Mouse (Mus musculus): ENCODE results near the gene Pdilt. TPM values are rescaled to one million over a fixed set of nuclear protein-coding genes. Genes with fewer than 3 reads are reported as not detected.
"Not testable (repeated sequence)": the region's sequence is repeated elsewhere in the genome, so short reads cannot be mapped to it uniquely, and the experiment has no call there.

Gene Pdilt
- polyA plus RNA-seq (2016; fragmentation: Nextera tagmentation; extraction: Ambion mirVana): not detected in 2 replicates

GRCm38 (mm10) chr7:119523389-119523788, at the start of gene Pdilt:
Pdilt (minus strand) TSS chr7:119523489.
- Histone ChIP-seq H3K9me3 (no peaks in the 10 kb centered on the region), H3K4me1 (replicated peaks) (no peaks in the 10 kb centered on the region), H3K9ac (replicated peaks) (no peak within 1 kb of the TSS), H3K27me3 (no peaks in the 10 kb centered on the region), H3K4me3 (replicated peaks) (no peak within 1 kb of the TSS), H3K27ac (no peak within 1 kb of the TSS), H3K4me2 (no peak within 1 kb of the TSS), H3K36me3 (no peaks in the 10 kb centered on the region)
- ATAC-seq (ENCODE audit: insufficient number of reproducible peaks, insufficient read depth, low FRiP score, low TSS enrichment, low read depth): no peak
- 76% methylated on average over 4 of the region's 4 CpGs for WGBS

DNA sequence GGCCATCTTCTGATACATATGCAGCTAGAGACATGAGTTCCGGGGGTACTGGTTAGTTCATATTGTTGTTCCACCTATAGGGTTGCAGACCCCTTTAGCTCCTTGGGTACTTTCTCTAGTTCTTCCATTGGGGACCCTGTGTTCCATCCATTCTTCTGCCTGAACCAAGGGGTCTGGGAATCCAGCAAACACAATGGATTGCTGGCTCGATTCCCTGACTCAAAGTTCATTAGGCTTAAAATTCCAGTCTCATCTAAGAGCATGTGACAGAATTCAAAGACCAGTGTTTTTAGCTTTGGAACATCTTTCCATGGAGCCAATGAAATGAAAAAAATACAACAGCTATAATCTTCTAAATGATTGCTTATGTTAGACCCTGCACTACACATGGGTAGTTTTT, 39.2 kb upstream of the Pdilt start:
- not testable (repeated sequence) for H3K36me3 ChIP-seq; ATAC-seq (ENCODE audit: insufficient number of reproducible peaks, insufficient read depth, low FRiP score, low TSS enrichment, low read depth); H3K4me3 ChIP-seq (replicated peaks); H3K9me3 ChIP-seq; H3K27me3 ChIP-seq; H3K4me2 ChIP-seq; H3K9ac ChIP-seq (replicated peaks); H3K27ac ChIP-seq; H3K4me1 ChIP-seq (replicated peaks)
- WGBS: 88% methylated on average over 2 of the region's 2 CpGs

DNA sequence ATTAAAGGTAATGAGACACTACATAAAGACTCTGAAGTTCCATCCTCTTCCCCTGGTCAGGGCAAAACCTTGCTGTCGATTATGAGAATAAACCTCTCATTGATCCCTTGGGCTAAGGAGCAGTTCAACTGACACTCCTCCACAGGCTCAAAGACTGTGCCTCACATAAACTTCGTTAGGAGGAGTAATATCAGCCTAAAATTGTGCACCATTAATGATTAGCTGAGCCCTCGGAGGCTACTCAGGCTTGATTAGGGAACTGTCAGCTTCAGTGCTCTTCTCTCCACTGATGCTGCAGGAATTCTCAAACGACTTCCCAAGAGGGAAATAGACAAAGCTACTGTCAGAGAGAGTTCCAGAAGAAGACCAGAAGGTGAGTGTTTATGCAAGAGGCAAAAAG, 38.2 kb upstream of the Pdilt start:
- Histone ChIP-seq H3K27me3 (no peaks in the 10 kb centered on the region), H3K9ac (replicated peaks) (no peak overlapping the region), H3K27ac (no peak overlapping the region), H3K4me3 (replicated peaks) (no peak overlapping the region), H3K9me3 (no peaks in the 10 kb centered on the region), H3K36me3 (no peaks in the 10 kb centered on the region), H3K4me1 (replicated peaks) (no peaks in the 10 kb centered on the region), H3K4me2 (no peak overlapping the region)
- no peak for ATAC-seq (ENCODE audit: insufficient number of reproducible peaks, insufficient read depth, low FRiP score, low TSS enrichment, low read depth)
- WGBS: 56% methylated on average over 4 of the region's 4 CpGs

- Histone ChIP-seq H3K4me2 (no peak overlapping the region), H3K27me3 (no peaks in the 10 kb centered on the region), H3K4me1 (replicated peaks) (no peaks in the 10 kb centered on the region), H3K27ac (no peak overlapping the region), H3K36me3 (no peaks in the 10 kb centered on the region), H3K4me3 (replicated peaks) (no peak overlapping the region), H3K9ac (replicated peaks) (no peak overlapping the region), H3K9me3 (no peaks in the 10 kb centered on the region)
- ATAC-seq (ENCODE audit: insufficient number of reproducible peaks, insufficient read depth, low FRiP score, low TSS enrichment, low read depth): no peak
- 77% methylated on average over 3 of the region's 3 CpGs for WGBS
These were observed 37.2 kb upstream of the Pdilt start for GRCm38 (mm10) chr7:119560452-119560835.

DNA sequence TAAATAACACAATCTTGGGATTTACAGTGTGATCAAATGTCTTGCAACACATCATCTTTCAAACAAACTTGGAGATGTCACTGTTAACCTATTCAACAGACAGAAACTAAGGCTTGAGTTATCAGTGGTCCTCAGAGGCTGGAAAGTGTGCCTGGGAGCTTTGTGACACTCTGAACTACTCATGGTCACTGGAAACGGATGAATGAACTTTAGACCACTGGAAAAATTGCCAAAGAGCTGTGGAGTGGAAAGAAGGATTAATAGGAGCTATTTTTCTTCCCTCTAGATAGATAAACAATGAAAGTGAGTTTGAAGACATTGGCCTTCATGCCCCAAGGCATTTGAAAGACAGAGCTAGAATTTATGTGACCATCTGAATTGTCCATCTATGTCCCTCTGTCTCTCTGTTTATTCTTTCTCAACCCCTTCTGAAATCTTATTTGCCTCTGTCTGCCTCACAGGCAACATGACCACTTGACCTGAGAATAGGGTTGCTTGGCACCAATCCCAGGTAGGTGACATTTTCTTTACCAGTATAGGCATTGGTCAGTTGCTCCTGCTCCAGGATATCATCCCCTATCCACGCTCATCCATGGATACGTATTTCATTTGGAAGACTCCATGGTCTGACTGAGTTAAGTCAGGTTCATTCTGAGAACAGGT, 36.6 kb upstream of the Pdilt start:
- no peak for ATAC-seq (ENCODE audit: insufficient number of reproducible peaks, insufficient read depth, low FRiP score, low TSS enrichment, low read depth)
- no peak overlapping the region for H3K4me2 ChIP-seq
- no peak overlapping the region for H3K9ac ChIP-seq (replicated peaks)
- H3K9me3 ChIP-seq: no peaks in the 10 kb centered on the region
- H3K4me1 ChIP-seq (replicated peaks): no peaks in the 10 kb centered on the region
- 86% methylated on average over 3 of the region's 3 CpGs for WGBS
- H3K36me3 ChIP-seq: no peaks in the 10 kb centered on the region
- no peak overlapping the region for H3K4me3 ChIP-seq (replicated peaks)
- no peaks in the 10 kb centered on the region for H3K27me3 ChIP-seq
- H3K27ac ChIP-seq: no peak overlapping the region

- Histone ChIP-seq H3K4me1 (replicated peaks) (no peaks in the 10 kb centered on the region), H3K9ac (replicated peaks) (no peak within 1 kb of the TSS), H3K4me3 (replicated peaks) (no peak within 1 kb of the TSS), H3K27ac (no peak within 1 kb of the TSS), H3K27me3 (no peaks in the 10 kb centered on the region), H3K9me3 (no peaks in the 10 kb centered on the region), H3K36me3 (no peaks in the 10 kb centered on the region), H3K4me2 (no peak within 1 kb of the TSS)
- WGBS: 84% methylated on average over 1 of the region's 1 CpGs
- no peak for ATAC-seq (ENCODE audit: insufficient number of reproducible peaks, insufficient read depth, low FRiP score, low TSS enrichment, low read depth)
These were observed 30.8 kb upstream of the Pdilt start, which contains the start of gene Acsm2 for GRCm38 (mm10) chr7:119554040-119554439. Acsm2 (plus strand) TSS chr7:119554340.

DNA sequence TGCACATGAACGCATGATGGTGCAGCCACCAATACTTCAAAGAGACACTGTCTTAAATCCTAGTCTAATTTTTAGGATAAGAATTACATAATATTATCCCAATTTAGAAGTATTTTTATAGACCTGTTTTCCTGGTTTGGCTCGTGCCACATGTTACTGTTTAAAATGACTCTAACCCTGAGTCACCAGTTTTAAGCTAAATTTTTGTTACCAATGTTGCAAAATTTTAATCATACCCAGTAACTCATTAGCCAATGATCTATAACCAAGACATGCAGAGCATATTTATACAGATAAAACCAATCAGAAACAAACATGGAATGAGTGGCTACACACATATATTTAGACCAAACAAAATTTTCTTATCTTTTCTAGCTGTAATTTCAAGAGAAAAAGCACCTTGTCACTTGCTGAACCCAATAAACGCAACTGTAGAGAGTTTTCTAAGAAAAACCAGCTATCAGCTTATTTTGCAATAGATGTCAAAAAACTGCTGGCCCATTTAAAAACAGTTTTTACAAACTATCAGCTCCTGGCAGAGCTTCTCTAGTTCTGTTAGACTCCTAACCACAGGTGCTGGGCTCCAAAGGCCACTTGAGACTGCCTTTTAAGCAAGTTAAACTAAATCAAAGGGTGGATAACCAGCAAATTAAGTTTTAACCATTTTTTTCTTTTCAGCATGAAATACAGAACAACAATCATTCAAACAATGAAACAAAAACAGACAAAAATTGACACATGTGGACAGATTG, 27.4 kb upstream of the Pdilt start:
- ATAC-seq (ENCODE audit: insufficient number of reproducible peaks, insufficient read depth, low FRiP score, low TSS enrichment, low read depth): no peak

GRCm38 (mm10) chr7:119545572-119545971, 22.3 kb upstream of the Pdilt start:
- Histone ChIP-seq H3K36me3 (no peaks in the 10 kb centered on the region), H3K4me2 (no peak overlapping the region), H3K27me3 (no peaks in the 10 kb centered on the region), H3K9ac (replicated peaks) (no peak overlapping the region), H3K9me3 (no peaks in the 10 kb centered on the region), H3K27ac (no peak overlapping the region), H3K4me3 (replicated peaks) (no peak overlapping the region), H3K4me1 (replicated peaks) (no peaks in the 10 kb centered on the region)
- ATAC-seq (ENCODE audit: insufficient number of reproducible peaks, insufficient read depth, low FRiP score, low TSS enrichment, low read depth): no peak

More for the DNA sequence above, 27.4 kb upstream of the Pdilt start:
- WGBS: 85% methylated on average over 3 of the region's 3 CpGs
- no peaks in the 10 kb centered on the region for H3K27me3 ChIP-seq
- no peaks in the 10 kb centered on the region for H3K4me1 ChIP-seq (replicated peaks)
- no peaks in the 10 kb centered on the region for H3K36me3 ChIP-seq
- no peak overlapping the region for H3K4me3 ChIP-seq (replicated peaks)
- no peak overlapping the region for H3K4me2 ChIP-seq
- H3K9ac ChIP-seq (replicated peaks): no peak overlapping the region
- H3K9me3 ChIP-seq: no peaks in the 10 kb centered on the region
- no peak overlapping the region for H3K27ac ChIP-seq

GRCm38 (mm10) chr7:119542445-119542844, 19.2 kb upstream of the Pdilt start:
- no peak for ATAC-seq (ENCODE audit: insufficient number of reproducible peaks, insufficient read depth, low FRiP score, low TSS enrichment, low read depth)
- no peak overlapping the region for H3K9ac ChIP-seq (replicated peaks)
- no peak overlapping the region for H3K4me3 ChIP-seq (replicated peaks)
- no peak overlapping the region for H3K4me2 ChIP-seq
- no peaks in the 10 kb centered on the region for H3K9me3 ChIP-seq
- 76% methylated on average over 2 of the region's 2 CpGs for WGBS
- no peaks in the 10 kb centered on the region for H3K36me3 ChIP-seq
- H3K27me3 ChIP-seq: no peaks in the 10 kb centered on the region
- no peaks in the 10 kb centered on the region for H3K4me1 ChIP-seq (replicated peaks)
- no peak overlapping the region for H3K27ac ChIP-seq

- no peak overlapping the region for H3K9ac ChIP-seq (replicated peaks)
- H3K27ac ChIP-seq: no peak overlapping the region
- no peaks in the 10 kb centered on the region for H3K27me3 ChIP-seq
- H3K9me3 ChIP-seq: no peaks in the 10 kb centered on the region
- H3K4me1 ChIP-seq (replicated peaks): no peaks in the 10 kb centered on the region
- WGBS: 68% methylated on average over 2 of the region's 2 CpGs
- ATAC-seq (ENCODE audit: insufficient number of reproducible peaks, insufficient read depth, low FRiP score, low TSS enrichment, low read depth): no peak
- no peaks in the 10 kb centered on the region for H3K36me3 ChIP-seq
- H3K4me3 ChIP-seq (replicated peaks): no peak overlapping the region
- H3K4me2 ChIP-seq: no peak overlapping the region
These were observed 11.1 kb upstream of the Pdilt start for GRCm38 (mm10) chr7:119534389-119534788.

DNA sequence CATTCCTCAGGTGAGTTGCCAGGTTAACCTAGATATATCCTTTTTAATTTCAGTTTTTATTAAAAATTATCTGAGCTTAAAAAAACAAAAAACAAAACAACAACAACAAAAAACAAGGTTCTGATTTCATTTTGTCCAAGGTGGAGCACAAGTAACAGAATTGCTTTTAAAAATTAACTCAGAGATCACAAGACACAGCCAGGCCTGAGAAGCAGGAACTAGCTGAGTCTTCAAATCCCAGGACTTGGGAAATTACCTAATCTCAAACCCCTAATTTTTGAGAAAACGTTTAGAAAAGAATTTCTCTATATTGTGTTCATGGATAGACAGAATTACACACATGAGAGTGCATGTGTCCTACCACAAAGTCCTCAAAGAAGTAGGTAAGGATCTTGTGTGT, 9.6 kb upstream of the Pdilt start:
- no peaks in the 10 kb centered on the region for H3K36me3 ChIP-seq
- no peak overlapping the region for H3K27ac ChIP-seq
- no peak overlapping the region for H3K4me3 ChIP-seq (replicated peaks)
- no peak overlapping the region for H3K4me2 ChIP-seq
- no peak overlapping the region for H3K9ac ChIP-seq (replicated peaks)
- 63% methylated on average over 1 of the region's 1 CpGs for WGBS
- no peaks in the 10 kb centered on the region for H3K9me3 ChIP-seq
- no peaks in the 10 kb centered on the region for H3K27me3 ChIP-seq
- no peaks in the 10 kb centered on the region for H3K4me1 ChIP-seq (replicated peaks)
- ATAC-seq (ENCODE audit: insufficient number of reproducible peaks, insufficient read depth, low FRiP score, low TSS enrichment, low read depth): no peak

GRCm38 (mm10) chr7:119528617-119529016, 5.3 kb upstream of the Pdilt start:
- no peak overlapping the region for H3K9ac ChIP-seq (replicated peaks)
- WGBS: 68% methylated on average over 7 of the region's 7 CpGs
- no peak overlapping the region for H3K27ac ChIP-seq
- H3K4me2 ChIP-seq: no peak overlapping the region
- no peak overlapping the region for H3K4me3 ChIP-seq (replicated peaks)
- H3K27me3 ChIP-seq: no peaks in the 10 kb centered on the region
- no peaks in the 10 kb centered on the region for H3K9me3 ChIP-seq
- no peaks in the 10 kb centered on the region for H3K36me3 ChIP-seq
- no peaks in the 10 kb centered on the region for H3K4me1 ChIP-seq (replicated peaks)
- ATAC-seq (ENCODE audit: insufficient number of reproducible peaks, insufficient read depth, low FRiP score, low TSS enrichment, low read depth): no peak

All from limb, embryonic 12.5 days (tissue).